Mouse (Mus musculus) liver, embryonic 14.5 days (tissue): ENCODE results near the gene Cd3g.

Experiments used
- CTCF ChIP-seq: IDR thresholded peaks from 2 replicates; pipeline ENCODE4 v1.5.1; 2016; ENCODE audit warnings: antibody characterized with exemption, low read depth, control low read depth
- EP300 ChIP-seq: IDR thresholded peaks from 2 replicates; pipeline ENCODE4 v1.6.1; 2016; ENCODE audit warnings: antibody characterized with exemption, low read depth

GRCm38 (mm10) chr9:44966815-44967242 lies 13.4 kb downstream of the Cd3g start:
- TF ChIP-seq CTCF = peak; percentile 84
- no peak for TF ChIP-seq EP300
